ENCODE assay signal across 23 mouse cellular contexts in the genomic region with DNA sequence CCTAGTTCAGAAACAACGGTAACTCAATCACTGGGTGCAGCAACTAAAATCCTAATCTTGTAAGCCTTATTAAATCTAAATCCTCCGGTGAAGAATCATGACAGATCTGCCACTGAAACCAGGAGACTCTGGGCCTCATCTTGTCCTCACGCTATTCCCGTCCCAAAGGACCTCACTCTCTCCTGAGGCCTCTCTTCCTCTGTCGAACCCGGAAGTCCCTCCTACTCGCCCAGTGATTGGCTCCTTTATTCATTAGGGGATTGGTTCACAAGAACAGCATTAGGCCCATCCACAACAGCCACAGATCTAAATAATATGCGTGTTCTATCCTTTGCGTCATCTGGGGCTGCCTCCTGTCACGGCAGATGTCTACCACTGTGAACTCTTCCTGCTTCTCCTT. TPM values are rescaled to one million over a fixed set of nuclear protein-coding genes. Genes with fewer than 3 reads are reported as not detected.
DNase-seq lines count a peak whose midpoint lies in the region; ATAC-seq and TF ChIP-seq lines count a peak whose summit lies in the region.
"Had no signal": no experiment of that assay in that cellular context is flagged by ENCODE, and none has a peak within 500 bp of the region (broad histone marks: within the 10 kb centered on the region; RNA-seq: fewer than 3 reads in every experiment).

No protein-coding gene starts in this region.

- H3K36me3 ChIP-seq in testis, adult 2 months (ENCODE audit: control insufficient read depth, insufficient read depth, low read length), result no peaks in the 10 kb centered on the region
- no peaks in the 10 kb centered on the region for H3K36me3 ChIP-seq in kidney, embryonic 16.5 days (ENCODE audit: insufficient read depth, low read length)
- H3K36me3 ChIP-seq: embryonic facial prominence, embryonic 12.5 days; embryonic facial prominence, embryonic 15.5 days; hindbrain, embryonic 12.5 days; hindbrain, embryonic 15.5 days had no signal

- H3K4me2 ChIP-seq in kidney, embryonic 16.5 days (replicated peaks; ENCODE audit: low read depth, low read length), result no peak overlapping the region
- H3K4me2 ChIP-seq: embryonic facial prominence, embryonic 12.5 days; embryonic facial prominence, embryonic 15.5 days; heart, embryonic 11.5 days; hindbrain, embryonic 12.5 days; hindbrain, embryonic 15.5 days had no signal

- H3K4me1 ChIP-seq in testis, adult 2 months (ENCODE audit: control insufficient read depth, insufficient read depth, low read length), result no peaks in the 10 kb centered on the region; the same call in none of the 2 replicates
- H3K4me1 ChIP-seq in kidney, embryonic 16.5 days (ENCODE audit: insufficient read depth, low read length), result no peaks in the 10 kb centered on the region
- H3K4me1 ChIP-seq: embryonic facial prominence, embryonic 12.5 days; embryonic facial prominence, embryonic 15.5 days; hindbrain, embryonic 15.5 days had no signal

- TF ChIP-seq CTCF in testis, adult 2 months (IDR thresholded peaks at IDR 0.05; ENCODE audit: control insufficient read depth, insufficient read depth, insufficient replicate concordance, low read depth, low read length), result no peak

- no peak overlapping the region; the same call in 1 of the 2 replicates for H3K27ac ChIP-seq in testis, adult 2 months (ENCODE audit: control insufficient read depth, insufficient read depth, low read depth, low read length)
- no peak overlapping the region for H3K27ac ChIP-seq in kidney, embryonic 16.5 days (ENCODE audit: low read length)
- H3K27ac ChIP-seq: embryonic facial prominence, embryonic 12.5 days; embryonic facial prominence, embryonic 15.5 days; gastrocnemius, adult 2 months; hindbrain, embryonic 12.5 days; hindbrain, embryonic 15.5 days had no signal

- no peaks in the 10 kb centered on the region for H3K9me3 ChIP-seq in kidney, embryonic 16.5 days (ENCODE audit: low read length)
- H3K9me3 ChIP-seq: embryonic facial prominence, embryonic 12.5 days; embryonic facial prominence, embryonic 15.5 days; hindbrain, embryonic 12.5 days; hindbrain, embryonic 15.5 days had no signal

- TF ChIP-seq POLR2A in testis, adult 2 months (IDR thresholded peaks at IDR 0.05; ENCODE audit: control insufficient read depth, low read depth, low read length), result peak; percentile 69; the same call in 1 of the 2 replicates

- no peak for ATAC-seq in kidney, embryonic 16.5 days (ENCODE audit: low FRiP score, low TSS enrichment)
- ATAC-seq: CD4-positive, CD25-positive, alpha-beta regulatory T cell, adult 4 months; forebrain, embryonic 14.5 days; forebrain, postnatal 0 days had no signal

- peak overlapping the region; percentile 75 for H3K4me3 ChIP-seq in testis, adult 2 months (ENCODE audit: control insufficient read depth, low read depth, low read length)
- no peak overlapping the region for H3K4me3 ChIP-seq in kidney, embryonic 16.5 days (ENCODE audit: low read length)
- H3K4me3 ChIP-seq: embryonic facial prominence, embryonic 12.5 days; embryonic facial prominence, embryonic 15.5 days; gastrocnemius, adult 2 months; hindbrain, embryonic 12.5 days; hindbrain, embryonic 15.5 days had no signal

- DNase-seq in testis, postnatal 10 days (ENCODE audit: low spot score), result no peak
- peak; percentile 34 for DNase-seq in ES-CJ7 (ENCODE audit: low read depth, low spot score)
- DNase-seq in ZHBTc4 (ENCODE audit: low read depth, low spot score), result peak; percentile 40
- no peak for DNase-seq in thymus, postnatal 0 days (ENCODE audit: low spot score)
- DNase-seq: adrenal gland, adult 2 months; adrenal gland, postnatal 14 days; cerebellum, adult 11 months; cerebellum, adult 2 months; cerebellum, adult 9-11 months; cerebellum, postnatal 25 days; forebrain, postnatal 0 days; gastrocnemius, adult 2 months; gastrocnemius, postnatal 14 days; heart, adult 11 months had no signal

- no peak overlapping the region for H3K9ac ChIP-seq in kidney, embryonic 16.5 days (replicated peaks; ENCODE audit: low read length)
- H3K9ac ChIP-seq: embryonic facial prominence, embryonic 12.5 days; embryonic facial prominence, embryonic 15.5 days; forebrain, postnatal 0 days; hindbrain, embryonic 12.5 days; hindbrain, embryonic 15.5 days had no signal

- WGBS in kidney, embryonic 16.5 days, result 92% methylated on average over 10 of the region's 10 CpGs

- no peaks in the 10 kb centered on the region for H3K27me3 ChIP-seq in testis, adult 2 months (ENCODE audit: control insufficient read depth, insufficient read depth, low read length)
- no peaks in the 10 kb centered on the region for H3K27me3 ChIP-seq in kidney, embryonic 16.5 days (ENCODE audit: insufficient read depth, low read length)
- H3K27me3 ChIP-seq: embryonic facial prominence, embryonic 12.5 days; embryonic facial prominence, embryonic 15.5 days; hindbrain, embryonic 12.5 days; hindbrain, embryonic 15.5 days had no signal

RNA-seq across cellular contexts. Expression of gene Fsip1, which starts 14.8 kb away (rescaled TPM):
- 24.7 and 29.8 TPM in 2 replicates for polyA plus RNA-seq in testis, adult 2 months (2012; rRNA removed)
- polyA plus RNA-seq in kidney, embryonic 16.5 days (2015; fragmentation: Nextera tagmentation; extraction: Ambion mirVana), result 0.70 and 0.94 TPM in 2 replicates
- 0.93 and 1.4 TPM in 2 replicates for polyA plus RNA-seq in thymus, postnatal 0 days (2015; fragmentation: Nextera tagmentation; extraction: Ambion mirVana)
- polyA plus RNA-seq: adrenal gland, adult 2 months; CD4-positive, CD25-positive, alpha-beta regulatory T cell, adult 4 months had no signal

Comparison
In these comparisons a context has a peak if more than half of its experiments do, and no peak if none do; other contexts are left out.
1. DNase-seq: peak in ES-CJ7 (single experiment) and ZHBTc4 (single experiment); none in testis, postnatal 10 days (single experiment) and thymus, postnatal 0 days (single experiment).
2. RNA of gene Fsip1, which starts 14.8 kb away (polyA plus RNA-seq): 24.7 to 29.8 TPM in testis, adult 2 months; 0.93 to 1.4 TPM in thymus, postnatal 0 days and 0.70 to 0.94 TPM in kidney, embryonic 16.5 days; every median in the first group is over 10 times any median in the second.